Mouse (Mus musculus) erythroblast, embryonic 14.5 days (primary cell): ENCODE results near the gene Ppp1r16b.

Experiments used
- GATA1 ChIP-seq: IDR thresholded peaks from 2 replicates; pipeline ENCODE4 v1.6.1; 2012; ENCODE audit warnings: low read length, inconsistent platforms, mixed read lengths
- TAL1 ChIP-seq: IDR thresholded peaks from 3 replicates; pipeline ENCODE4 v1.6.1; 2012; ENCODE audit warnings: low read length, inconsistent platforms, mixed read lengths

- TF ChIP-seq TAL1 (no peak), GATA1 (no peak)
Observed at GRCm38 (mm10) chr2:158777490-158777889, 112.3 kb downstream of the Ppp1r16b start.
